Mouse (Mus musculus) lung, embryonic 14.5 days (tissue): ENCODE data around the gene Cspg4. TPM values are rescaled to one million over a fixed set of nuclear protein-coding genes. Genes with fewer than 3 reads are reported as not detected.
A peak's percentile ranks its signal among the peaks of the same experiment; 100 is the strongest.
"Not testable (repeated sequence)": the region's sequence is repeated elsewhere in the genome, so short reads cannot be mapped to it uniquely, and the experiment has no call there.

ENCODE experiments used
- ATAC-seq: fragments of 200-750 bp; cut with Nextera tagmentation; 2 replicates; pipeline ENCODE4 v1.8.0; 2017; ENCODE audit warnings: mild to moderate bottlenecking, moderate TSS enrichment, moderate library complexity; ENCODE audit not compliant: insufficient read depth
- DNase-seq: peaks from one replicate; pipeline ENCODE4 v3.0.0-alpha.2; 2015
- H3K27ac ChIP-seq: fragments of 300-500 bp; sonication (generic); 2 replicates; pipeline ENCODE4 v1.5.1; 2014; ENCODE audit warnings: low read depth, mild to moderate bottlenecking, moderate library complexity
- H3K27me3 ChIP-seq: fragments of 300-500 bp; sonication (generic); 2 replicates; pipeline ENCODE4 v1.6.1; 2014; ENCODE audit warnings: low read length, control low read depth; ENCODE audit not compliant: insufficient read depth
- H3K36me3 ChIP-seq: fragments of 300-500 bp; sonication (generic); 2 replicates; pipeline ENCODE4 v1.6.1; 2014; ENCODE audit warnings: control low read depth; ENCODE audit not compliant: insufficient read depth
- H3K4me1 ChIP-seq: fragments of 300-500 bp; sonication (generic); 2 replicates; pipeline ENCODE4 v1.6.1; 2014; ENCODE audit warnings: antibody characterized with exemption, control low read depth; ENCODE audit not compliant: insufficient read depth
- H3K4me2 ChIP-seq: fragments of 300-500 bp; sonication (generic); 2 replicates; pipeline ENCODE4 v1.6.1; 2014; ENCODE audit warnings: mild to moderate bottlenecking
- H3K4me3 ChIP-seq: fragments of 300-500 bp; sonication (generic); 2 replicates; pipeline ENCODE4 v1.5.1; 2014; ENCODE audit warnings: low read depth, low read length
- H3K9ac ChIP-seq: fragments of 300-500 bp; sonication (generic); 2 replicates; pipeline ENCODE4 v1.6.1; 2014
- H3K9me3 ChIP-seq: fragments of 300-500 bp; sonication (generic); 2 replicates; pipeline ENCODE4 v1.6.1; 2016; ENCODE audit warnings: low read depth, low read length, control low read depth
- CTCF ChIP-seq: IDR thresholded peaks from 2 replicates; pipeline ENCODE4 v1.5.1; 2016; ENCODE audit warnings: antibody characterized with exemption, low read depth
- WGBS: fragments of 180-500 bp; shearing (Covaris S2); extraction: QIAGEN DNeasy Blood & Tissue Kit; methylation state at CpG from one replicate; pipeline ENCODE4 v1.1.7; 2014; 5-methylcytosine and 5-hydroxymethylcytosine counted together
- polyA plus RNA-seq: library from polyadenylated mRNA; unstranded; fragments of >200 nt; fragmentation: Nextera tagmentation; extraction: Ambion mirVana; gene quantifications from 2 replicates; pipeline ENCODE4 v1.2.1, GENCODE M21; 2014

The Cspg4 gene
- polyA plus RNA-seq, 1 experiment from 2014 or later: 13.9 TPM

- Histone ChIP-seq H3K4me1 (0 out of 2 replicates have a peak, but pooled peaks cover 3% of the 10 kb centered on the region), H3K27ac (no peak overlapping the region), H3K9me3 (no peaks in the 10 kb centered on the region), H3K27me3 (no peaks in the 10 kb centered on the region), H3K4me2 (peak overlapping the region; percentile 62), H3K9ac (peak overlapping the region; percentile 44), H3K4me3 (peak overlapping the region; percentile 80), H3K36me3 (no peaks in the 10 kb centered on the region)
- WGBS: 17% methylated on average over 6 of the region's 6 CpGs
- no peak for TF ChIP-seq CTCF
- DNase-seq: no peak
- ATAC-seq: no peak
These were observed 72.0 kb downstream of the Cspg4 start for GRCm38 (mm10) chr9:56936861-56937222.

GRCm38 (mm10) chr9:56937223-56938160 is 72.7 kb downstream of the Cspg4 start, which contains the start of gene Imp3:
Imp3 (plus strand) TSS chr9:56937475.
- Histone ChIP-seq H3K27me3 (no peaks in the 10 kb centered on the region), H3K9me3 (no peaks in the 10 kb centered on the region), H3K4me3 (peak within 1 kb of the TSS; percentile 80), H3K36me3 (no peaks in the 10 kb centered on the region), H3K4me2 (peak within 1 kb of the TSS; percentile 62), H3K9ac (peak within 1 kb of the TSS; percentile 81), H3K4me1 (0 out of 2 replicates have a peak, but pooled peaks cover 3% of the 10 kb centered on the region), H3K27ac (peak within 1 kb of the TSS; percentile 92)
- peak; percentile 90 for ATAC-seq
- TF ChIP-seq CTCF: peak; percentile 27; the same call in 1 of the 2 replicates
- WGBS: under 1% methylated on average over 73 of the region's 73 CpGs
- DNase-seq: peak; percentile 99

- DNase-seq (peak; percentile 70), ATAC-seq (no peak)
- Histone ChIP-seq H3K9ac (peak overlapping the region; percentile 81), H3K27me3 (no peaks in the 10 kb centered on the region), H3K9me3 (no peaks in the 10 kb centered on the region), H3K4me1 (0 out of 2 replicates have a peak, but pooled peaks cover 3% of the 10 kb centered on the region), H3K4me3 (peak overlapping the region; percentile 80), H3K36me3 (no peaks in the 10 kb centered on the region), H3K4me2 (peak overlapping the region; percentile 62), H3K27ac (peak overlapping the region; percentile 92)
- WGBS: under 1% methylated on average over 7 of the region's 7 CpGs
- TF ChIP-seq CTCF: no peak
These were observed 73.5 kb downstream of the Cspg4 start for GRCm38 (mm10) chr9:56938374-56938773.

GRCm38 (mm10) chr9:56947481-56947880 is 82.6 kb downstream of the Cspg4 start:
- TF ChIP-seq CTCF: peak; percentile 77
- 33% methylated on average over 3 of the region's 3 CpGs for WGBS
- H3K4me3 ChIP-seq, H3K27me3 ChIP-seq, H3K4me1 ChIP-seq, H3K9me3 ChIP-seq, H3K36me3 ChIP-seq, ATAC-seq, H3K9ac ChIP-seq, H3K4me2 ChIP-seq, H3K27ac ChIP-seq: not testable (repeated sequence)
- peak; percentile 72 for DNase-seq

GRCm38 (mm10) chr9:56948699-56949098 is 83.9 kb downstream of the Cspg4 start:
- not testable (repeated sequence) for H3K27me3 ChIP-seq, DNase-seq, H3K4me3 ChIP-seq, H3K4me2 ChIP-seq, H3K9me3 ChIP-seq, H3K36me3 ChIP-seq, ATAC-seq, H3K27ac ChIP-seq, H3K4me1 ChIP-seq, H3K9ac ChIP-seq
- WGBS: 65% methylated on average over 5 of the region's 5 CpGs

Other genes starting within 250 kb of the Cspg4 start
- gene Lingo1, start 68.6 kb upstream of the Cspg4 start, polyA plus RNA-seq: 4.7 and 4.8 TPM in 2 replicates
- 0.23 and 1.1 TPM in 2 replicates for gene Odf3l1, start 354 bp upstream of the Cspg4 start, polyA plus RNA-seq
- gene Snx33, start 63.3 kb downstream of the Cspg4 start, polyA plus RNA-seq: 7.8 and 9.5 TPM in 2 replicates
- gene Imp3, start 72.4 kb downstream of the Cspg4 start, polyA plus RNA-seq: 69.6 and 75.1 TPM in 2 replicates
- gene Snupn, start 85.8 kb downstream of the Cspg4 start, polyA plus RNA-seq: 23.2 and 24.2 TPM in 2 replicates
- gene Ptpn9, start 129.9 kb downstream of the Cspg4 start, polyA plus RNA-seq: 39.5 and 40.9 TPM in 2 replicates
- 49.2 and 52.1 TPM in 2 replicates for gene Sin3a, start 207.0 kb downstream of the Cspg4 start, polyA plus RNA-seq